Mouse (Mus musculus): ENCODE results near the gene Bhmt. TPM values are rescaled to one million over a fixed set of nuclear protein-coding genes. Genes with fewer than 3 reads are reported as not detected.

The Bhmt gene
- polyA plus RNA-seq (2012; ENCODE audit: low replicate concordance): not detected in 2 replicates

GRCm38 (mm10) chr13:93637282-93638245 is at the start of gene Bhmt:
Bhmt (minus strand) TSS chr13:93637961.

GRCm38 (mm10) chr13:93674131-93674561 is 36.4 kb upstream of the Bhmt start, which contains the start of the genes Bhmt2 and Dmgdh:
Bhmt2 (minus strand) TSS chr13:93674302.
Dmgdh (plus strand) TSS chr13:93674433.

Other genes starting within 250 kb of the Bhmt start
- gene Jmy, start 138.2 kb downstream of the Bhmt start, polyA plus RNA-seq (2012; ENCODE audit: low replicate concordance): 13.8 and 22.7 TPM in 2 replicates
- not detected in 2 replicates for gene Bhmt2, start 36.3 kb upstream of the Bhmt start, polyA plus RNA-seq (2012; ENCODE audit: low replicate concordance)
- gene Dmgdh, start 36.5 kb upstream of the Bhmt start, polyA plus RNA-seq (2012; ENCODE audit: low replicate concordance): not detected in 2 replicates
- 10.2 and 13.6 TPM in 2 replicates for gene Arsb, start 133.7 kb upstream of the Bhmt start, polyA plus RNA-seq (2012; ENCODE audit: low replicate concordance)

All from leukemia stem cell, adult 10-12 weeks (primary cell).